Mouse (Mus musculus) T-helper 2 cell (primary cell): ENCODE measurements around the gene Cdk5rap2.

Experiments
- in situ Hi-C: fragments of 300-600 bp; cut with MboI, MseI; formaldehyde crosslinking; loops from one replicate; pipeline ENCODE4 v1.15.1; 2025; ENCODE audit warnings: high pct_unique_total_duplicates

The Cdk5rap2 gene

DNA sequence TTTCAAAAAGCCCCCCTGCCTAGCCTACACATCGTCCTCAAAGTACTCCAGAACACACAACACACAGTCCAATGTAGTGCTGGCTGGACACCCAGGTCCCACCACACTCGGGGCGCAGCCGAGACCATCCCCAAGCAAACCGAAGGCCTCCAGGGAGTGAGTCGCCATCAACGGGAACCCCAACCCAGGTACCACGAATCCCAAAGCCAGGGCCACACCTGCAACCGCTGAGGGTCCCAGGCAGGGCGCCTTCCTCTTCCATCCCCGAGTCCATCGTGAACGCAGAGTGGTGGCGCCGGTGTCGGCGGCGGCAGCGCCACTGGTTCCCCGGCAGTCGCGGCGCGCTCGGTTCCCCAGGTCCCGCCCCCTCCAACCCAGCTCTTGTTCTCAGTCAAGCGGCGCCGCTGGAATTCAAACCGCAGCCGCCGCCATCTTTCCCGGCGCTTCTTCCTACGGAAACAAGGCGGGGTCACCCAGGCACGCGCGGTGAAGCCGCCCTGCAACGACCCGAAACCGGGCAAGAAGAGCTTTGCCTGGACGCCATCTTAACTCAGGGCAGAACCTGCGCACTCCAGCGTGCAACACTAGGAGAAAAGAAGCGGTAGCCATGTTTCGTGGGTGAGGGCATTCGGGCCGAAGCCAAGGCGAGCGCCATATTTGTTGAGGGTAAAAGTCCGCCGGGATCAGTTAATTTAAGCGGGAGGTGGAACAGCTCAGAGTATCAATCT, at the start of gene Cdk5rap2:
Gene Cdk5rap2 (minus strand): TSS at position 450 of the 728 bp plus-strand sequence.
- in situ Hi-C loops, result no loop called here

DNA sequence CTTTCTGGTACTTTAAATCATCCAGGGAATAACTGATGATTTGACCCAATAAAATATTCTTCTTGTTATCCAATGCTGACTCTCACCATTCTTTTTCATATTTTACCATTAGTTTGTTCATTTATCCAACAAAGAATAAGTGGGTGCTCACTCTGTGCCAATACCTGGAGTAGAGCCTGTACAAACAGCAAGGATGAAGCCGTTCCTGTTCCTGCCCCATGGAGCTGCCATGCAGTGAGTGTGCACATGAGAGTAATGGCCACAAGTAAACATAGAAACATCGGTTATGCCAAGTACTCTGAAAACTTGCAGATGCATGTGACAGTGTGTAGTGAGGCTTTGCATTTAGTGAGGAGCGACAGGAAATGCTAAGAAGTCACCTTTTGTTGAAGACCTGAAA, 41.9 kb upstream of the Cdk5rap2 start:
- in situ Hi-C loops, result loop anchor here (10.0 kb wide), 1 partner anchor 153 kb away; no protein-coding TSS in a partner anchor

DNA sequence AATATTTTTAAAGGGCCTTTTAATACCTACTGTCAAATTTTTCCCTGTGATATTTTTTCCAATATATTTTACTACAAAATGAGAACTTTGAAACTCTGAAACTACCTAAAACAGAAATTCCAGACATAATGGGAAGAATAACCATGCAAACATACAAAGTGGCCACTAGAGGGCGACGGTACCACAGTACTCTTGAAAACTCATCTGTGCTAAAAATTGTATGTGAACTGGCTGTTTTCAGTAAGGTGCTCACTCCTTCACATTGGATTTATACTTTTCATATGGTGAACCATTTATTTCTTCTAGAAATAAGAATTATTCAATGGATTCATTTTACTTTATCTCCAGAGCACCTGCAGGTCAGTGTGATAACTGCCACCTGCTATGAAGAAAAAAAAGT, 41.5 kb upstream of the Cdk5rap2 start:
- in situ Hi-C loops, result loop anchor here (10.0 kb wide), 1 partner anchor 153 kb away; no protein-coding TSS in a partner anchor

DNA sequence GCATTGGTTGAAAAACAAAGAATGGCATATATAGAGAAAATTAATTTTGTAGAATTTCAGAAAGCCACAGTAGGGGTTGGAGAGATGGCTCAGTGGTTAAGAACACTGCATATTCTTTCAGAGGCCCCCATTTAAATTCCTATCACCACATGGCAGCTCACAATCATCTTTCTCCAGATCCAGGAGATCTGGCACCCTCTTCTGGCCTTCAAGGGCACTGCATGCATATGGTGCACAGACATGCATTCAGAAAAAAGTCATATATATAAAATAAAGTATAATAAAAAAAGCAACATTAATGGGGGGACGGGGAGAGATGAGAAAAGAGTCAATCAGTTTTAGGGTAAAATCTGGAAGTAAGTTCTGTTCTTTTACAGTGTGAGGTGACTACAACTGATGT, 39.4 kb upstream of the Cdk5rap2 start:
- in situ Hi-C loops, result loop anchor here (10.0 kb wide), 2 partner anchors 155 to 415 kb away; no protein-coding TSS in a partner anchor

- in situ Hi-C loops, result loop anchor here (10.0 kb wide), 1 partner anchor 412 kb away; no protein-coding TSS in a partner anchor
Observed at GRCm38 (mm10) chr4:70446774-70447173, 36.5 kb upstream of the Cdk5rap2 start.

DNA sequence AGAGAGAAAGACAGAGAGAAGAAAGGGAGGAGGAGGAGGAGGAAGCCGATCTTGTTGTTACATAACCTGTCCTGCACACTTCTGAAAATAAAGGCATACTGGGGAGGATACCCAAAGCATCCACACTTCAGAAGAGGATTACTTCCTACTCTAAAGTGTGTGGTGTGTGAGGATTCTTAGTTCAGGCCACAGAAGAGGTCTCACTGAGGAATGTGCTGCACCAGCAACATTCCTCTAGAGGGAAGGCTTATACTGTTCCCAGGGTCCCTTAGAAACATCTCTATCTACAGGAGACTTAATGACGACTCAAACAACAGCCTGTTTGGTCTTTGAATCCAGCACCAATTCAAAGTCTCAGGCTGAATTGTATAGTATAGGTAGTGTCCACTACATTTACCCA, 10.0 kb upstream of the Cdk5rap2 start:
- in situ Hi-C loops, result no loop called here

DNA sequence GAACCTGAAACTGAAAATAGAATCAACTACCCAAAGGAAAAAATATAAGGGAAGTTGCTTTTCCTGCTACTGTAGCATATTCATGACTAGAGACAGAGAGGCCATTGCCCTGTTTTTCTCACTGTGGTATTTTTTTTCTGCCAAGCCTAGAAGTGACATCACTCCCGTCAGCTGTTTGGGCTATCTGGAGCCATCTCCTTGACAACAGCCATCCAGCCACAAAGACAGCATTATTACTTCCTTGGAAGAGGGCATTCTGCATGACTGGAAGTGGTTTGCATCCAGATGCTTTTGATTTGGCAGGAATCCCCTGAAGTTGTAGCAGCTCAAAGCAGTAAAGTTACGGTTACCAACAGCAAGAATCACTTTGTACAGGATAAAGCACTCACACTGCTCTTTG, 1.9 kb upstream of the Cdk5rap2 start:
- in situ Hi-C loops, result no loop called here

DNA sequence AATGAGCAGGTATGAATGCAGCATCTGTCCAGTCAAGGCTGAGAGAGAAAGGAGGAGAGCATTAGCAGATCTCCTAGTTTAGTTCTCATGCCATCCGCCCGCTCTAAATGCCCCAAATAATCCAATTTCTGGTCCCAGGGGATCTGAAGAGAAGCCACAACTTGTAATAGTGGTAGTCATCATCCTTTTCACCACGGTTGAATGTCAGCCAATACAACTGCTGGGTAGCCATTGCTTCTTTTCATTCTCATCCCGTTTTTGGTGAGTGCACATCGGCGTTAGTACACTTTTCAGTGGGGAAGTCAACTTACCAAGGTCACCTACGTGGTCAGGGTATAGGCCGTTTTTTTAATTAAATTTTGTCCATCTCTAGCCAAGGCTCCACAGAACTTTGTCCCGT, 787 bp downstream of the Cdk5rap2 start:
- in situ Hi-C loops, result no loop called here

GRCm38 (mm10) chr4:70402109-70402819, 8.0 kb downstream of the Cdk5rap2 start:
- in situ Hi-C loops, result no loop called here

DNA sequence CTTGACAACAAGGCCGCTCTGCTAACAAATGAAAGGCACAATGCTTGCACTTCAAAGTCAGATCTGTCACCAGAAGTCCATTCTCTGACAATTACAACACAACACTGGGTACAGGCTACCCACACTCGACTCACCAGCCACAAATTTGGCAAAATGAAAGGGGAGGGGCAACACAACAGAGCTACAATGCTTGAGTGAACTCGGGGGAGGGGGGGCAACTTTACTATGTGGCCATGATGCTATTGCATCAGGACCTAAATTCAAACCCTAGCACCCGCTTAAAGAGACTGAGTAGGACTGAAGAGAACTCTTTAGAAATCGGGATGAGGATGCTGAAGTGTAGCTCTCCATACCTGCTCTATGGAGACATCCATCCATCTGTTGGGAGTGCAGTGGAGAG, 10.8 kb downstream of the Cdk5rap2 start:
- in situ Hi-C loops, result loop anchor here (10.0 kb wide), 1 partner anchor 765 kb away; no protein-coding TSS in a partner anchor

DNA sequence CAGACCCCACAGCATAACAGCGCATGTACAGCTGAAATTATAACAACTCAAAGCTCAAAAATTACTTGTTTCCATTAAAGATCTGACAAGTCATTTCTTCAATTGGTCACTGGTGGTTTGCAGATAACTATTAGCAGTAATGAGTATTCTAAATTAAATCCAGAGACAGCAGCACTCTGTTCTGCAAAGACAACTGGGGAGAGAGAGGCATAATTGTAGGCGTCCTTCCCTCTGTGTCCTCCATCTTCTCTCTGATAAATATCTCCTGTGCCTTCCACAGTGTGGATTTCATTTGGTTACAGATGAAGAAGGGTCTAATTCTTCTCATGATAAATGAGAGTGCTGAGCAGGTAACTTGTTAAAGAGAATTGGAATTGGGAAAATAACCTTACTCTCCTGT, 11.2 kb downstream of the Cdk5rap2 start:
- in situ Hi-C loops, result loop anchor here (10.0 kb wide), 1 partner anchor 766 kb away; no protein-coding TSS in a partner anchor

DNA sequence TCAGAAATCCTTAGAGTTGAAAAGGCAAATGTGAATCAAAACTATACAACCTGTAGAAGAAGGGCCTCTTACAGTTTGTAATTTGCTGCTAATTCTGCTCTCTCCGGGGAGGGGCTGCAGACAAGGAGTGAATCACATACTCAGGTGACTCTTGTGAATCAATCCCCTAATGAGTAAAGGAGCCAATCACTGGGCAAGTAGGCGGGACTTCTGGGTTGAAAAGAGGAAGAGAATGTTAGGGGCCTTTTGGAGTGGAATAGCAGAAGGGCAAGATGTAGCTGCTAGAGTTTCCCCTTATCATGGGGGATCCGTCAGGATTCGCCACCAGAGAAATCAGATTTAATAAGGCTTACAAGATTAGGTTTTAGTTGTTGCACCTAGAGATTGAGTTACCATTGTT, 12.2 kb downstream of the Cdk5rap2 start:
- in situ Hi-C loops, result loop anchor here (10.0 kb wide), 1 partner anchor 767 kb away; no protein-coding TSS in a partner anchor

DNA sequence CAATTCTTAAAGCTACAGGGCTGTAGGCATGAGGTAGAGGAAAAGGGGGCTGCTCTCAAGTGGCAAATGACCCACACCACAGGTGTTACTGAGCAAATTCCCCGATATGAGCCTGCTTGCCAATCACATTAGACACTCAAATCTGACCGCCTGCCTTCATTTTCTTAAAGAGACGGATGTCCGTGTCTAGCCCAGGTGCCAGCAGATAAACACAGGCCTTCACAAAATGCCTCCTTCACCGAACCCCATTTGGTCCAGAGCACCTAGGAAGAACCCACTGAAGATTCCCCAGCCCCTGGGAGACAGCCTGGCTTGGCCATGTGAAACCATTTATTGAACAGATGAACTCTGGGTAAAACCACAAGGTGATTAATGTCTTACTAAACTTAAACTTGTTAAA, 13.5 kb downstream of the Cdk5rap2 start:
- in situ Hi-C loops, result loop anchor here (10.0 kb wide), 1 partner anchor 768 kb away; no protein-coding TSS in a partner anchor

DNA sequence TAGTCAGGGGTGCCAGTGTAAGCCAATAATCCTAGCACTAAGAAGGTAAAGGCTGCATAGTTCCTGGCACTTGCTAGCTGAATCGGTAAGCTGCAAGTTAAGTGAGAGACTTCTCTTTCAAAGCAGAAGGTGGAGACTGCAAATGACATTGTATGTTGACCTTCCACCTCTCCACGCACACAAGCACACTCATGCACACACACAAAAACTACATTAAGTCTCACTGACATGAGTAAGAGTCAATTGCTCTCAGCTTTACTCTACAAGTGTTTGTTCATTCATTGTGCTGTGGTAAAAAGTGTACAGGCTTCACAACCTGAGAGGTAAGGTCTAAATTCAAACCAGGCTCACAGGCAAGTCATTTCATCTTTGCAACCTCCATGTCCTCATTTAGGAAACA, 15.5 kb downstream of the Cdk5rap2 start:
- in situ Hi-C loops, result loop anchor here (10.0 kb wide), 1 partner anchor 770 kb away; no protein-coding TSS in a partner anchor

DNA sequence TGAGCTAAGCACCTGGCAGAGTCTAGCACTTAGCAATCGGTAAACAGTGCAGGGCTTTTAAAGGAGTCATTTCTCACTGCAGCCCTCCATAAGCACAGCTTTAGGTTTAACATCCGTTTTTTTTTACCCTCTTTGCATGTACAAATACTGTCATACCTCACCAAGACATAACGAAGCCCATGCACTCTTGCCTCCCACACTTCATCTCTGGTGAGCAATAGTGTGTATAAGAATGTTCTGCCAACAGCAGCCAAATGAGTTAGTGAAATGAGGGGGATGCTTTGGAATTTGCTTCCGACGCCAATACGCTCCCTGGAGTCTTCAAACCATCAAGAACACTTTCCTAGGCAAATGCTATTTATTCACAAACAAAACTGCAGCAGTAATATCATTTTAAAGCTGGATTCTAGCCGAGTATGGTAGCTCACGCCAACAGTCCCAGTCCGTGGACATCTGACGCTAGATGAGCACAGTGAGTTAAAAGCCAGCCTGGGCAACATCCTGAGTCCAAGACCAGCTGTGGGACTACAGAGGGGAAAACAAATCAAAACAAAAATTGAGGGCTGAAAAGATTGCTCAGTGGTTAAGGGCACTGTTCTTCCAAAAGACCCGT, 18.4 kb downstream of the Cdk5rap2 start:
- in situ Hi-C loops, result loop anchor here (10.0 kb wide), 1 partner anchor 773 kb away; no protein-coding TSS in a partner anchor

- in situ Hi-C loops, result loop anchor here (10.0 kb wide), 1 partner anchor 774 kb away; no protein-coding TSS in a partner anchor
Observed at GRCm38 (mm10) chr4:70391073-70391472, 19.2 kb downstream of the Cdk5rap2 start.

- in situ Hi-C loops, result no loop called here
Observed at GRCm38 (mm10) chr4:70386206-70386605, 24.0 kb downstream of the Cdk5rap2 start.

DNA sequence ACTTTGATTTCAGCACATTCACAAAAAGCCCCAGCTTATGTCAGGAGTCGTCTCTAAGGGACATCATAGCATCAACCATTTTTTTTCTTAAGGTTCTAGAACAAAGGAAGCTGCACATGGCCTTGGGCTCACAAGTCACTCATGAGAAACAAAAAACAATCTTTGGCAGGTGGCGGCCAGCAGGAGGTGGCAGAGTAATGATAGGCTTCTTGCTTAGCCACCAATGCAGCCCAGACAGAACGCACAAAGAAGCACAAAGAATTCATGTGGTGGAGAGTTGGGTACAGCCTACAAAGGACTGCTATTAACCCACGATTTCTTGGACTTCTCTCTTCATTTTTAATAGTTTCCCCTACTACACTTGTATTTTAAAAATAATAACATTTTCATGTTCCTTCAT, 32.9 kb downstream of the Cdk5rap2 start:
- in situ Hi-C loops, result no loop called here

DNA sequence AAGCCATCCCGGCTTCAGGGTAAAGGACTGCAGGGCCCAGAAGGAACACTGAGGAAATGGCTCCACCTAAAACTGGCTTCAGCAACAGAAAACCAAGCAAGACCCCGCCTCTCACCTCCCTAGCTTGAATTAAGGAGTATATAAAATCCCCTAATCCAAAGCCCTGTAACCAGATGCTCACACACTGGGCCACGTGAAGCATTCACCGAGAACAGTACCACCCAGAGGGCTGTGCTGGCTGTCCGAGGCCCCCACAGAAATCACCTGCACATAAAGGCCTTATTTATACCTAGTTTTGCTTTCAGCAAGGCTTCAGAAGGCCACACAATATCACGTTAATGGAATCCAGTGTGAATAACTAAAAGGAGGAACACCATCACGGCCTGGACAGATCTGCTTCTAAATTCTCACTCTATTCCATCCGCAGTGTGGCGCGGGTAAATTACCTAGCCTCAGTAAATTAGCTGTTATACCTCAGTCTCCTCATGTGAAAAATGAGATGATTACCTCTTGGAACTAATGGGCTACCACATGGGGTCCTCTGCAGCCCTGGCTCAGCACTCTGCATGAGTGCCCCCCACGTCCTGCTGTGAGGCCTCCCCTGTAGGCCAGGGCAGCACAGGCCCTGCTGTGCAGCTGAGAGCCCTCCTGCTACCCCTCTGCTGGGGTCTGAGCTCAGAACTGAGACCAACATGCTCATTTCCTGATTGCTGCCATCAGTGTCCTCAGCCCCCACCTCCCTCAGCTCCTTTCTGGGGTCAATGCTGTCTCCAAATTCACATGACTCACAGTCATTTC, 45.0 kb downstream of the Cdk5rap2 start:
- in situ Hi-C loops, result loop anchor here (25.0 kb wide), 1 partner anchor 1403 kb away; the partner anchor contains the start of gene Brinp1

DNA sequence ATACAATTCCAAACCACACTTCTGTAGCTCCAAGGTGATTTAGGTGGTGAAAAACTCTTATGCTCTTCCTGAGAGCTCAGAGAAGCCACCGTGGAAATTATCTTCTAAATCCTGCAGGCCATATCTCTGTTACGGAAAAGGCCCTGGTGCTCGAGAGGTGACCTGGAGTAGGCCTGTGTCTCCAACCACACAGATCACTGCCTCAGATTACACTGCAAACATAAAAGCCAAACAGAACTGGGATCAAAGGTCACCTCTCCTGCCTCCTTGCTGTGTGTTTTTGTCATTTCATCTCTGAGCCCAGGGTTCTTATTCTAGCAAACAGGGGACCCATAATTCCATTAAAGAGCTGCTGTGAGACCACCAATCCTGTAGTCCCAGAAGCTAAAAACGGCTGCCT, 48.9 kb downstream of the Cdk5rap2 start:
- in situ Hi-C loops, result loop anchor here (25.0 kb wide), 1 partner anchor 1399 kb away; the partner anchor contains the start of gene Brinp1
